Mouse (Mus musculus) adrenal gland, adult (tissue): Measurements from ENCODE around the gene Ispd.
"Not testable (repeated sequence)": the region's sequence is repeated elsewhere in the genome, so short reads cannot be mapped to it uniquely, and the experiment has no call there.

Source experiments
- DNase-seq, 2 experiments: peaks; one replicate each; pipeline ENCODE4 v3.0.0; 2022 to 2023; ENCODE audit warnings: low spot score in 1 of 2; ENCODE audit not compliant: inconsistent age in 2 of 2

The Ispd gene

GRCm38 (mm10) chr12:36381441-36382340 is at the start of gene Ispd, which contains the start of gene D630036H23Rik:
Ispd (plus strand) TSS chr12:36381450.
D630036H23Rik (minus strand) TSS chr12:36382181.
- DNase-seq: peak; percentile 92 to 97

- DNase-seq: no peak
Observed at GRCm38 (mm10) chr12:36332676-36333075, 48.6 kb upstream of the Ispd start.

- DNase-seq: no peak
Observed at GRCm38 (mm10) chr12:36333837-36334281, 47.4 kb upstream of the Ispd start.

GRCm38 (mm10) chr12:36344131-36344530 is 37.1 kb upstream of the Ispd start:
- no peak for DNase-seq

- no peak for DNase-seq
Observed at GRCm38 (mm10) chr12:36360064-36360463, 21.2 kb upstream of the Ispd start.

GRCm38 (mm10) chr12:36360693-36361092 is 20.6 kb upstream of the Ispd start:
- DNase-seq: no peak

GRCm38 (mm10) chr12:36364013-36364412 is 17.2 kb upstream of the Ispd start:
- DNase-seq: no peak

GRCm38 (mm10) chr12:36373237-36373998 is 7.8 kb upstream of the Ispd start:
- DNase-seq: no peak

- DNase-seq: not testable (repeated sequence)
Observed at GRCm38 (mm10) chr12:36376391-36376790, 4.9 kb upstream of the Ispd start.

GRCm38 (mm10) chr12:36380254-36380653 is 996 bp upstream of the Ispd start:
- no peak for DNase-seq

GRCm38 (mm10) chr12:36380806-36381205 is 444 bp upstream of the Ispd start:
- DNase-seq: peak; percentile 6 to 23

GRCm38 (mm10) chr12:36385386-36385785 is 4.1 kb downstream of the Ispd start:
- no peak for DNase-seq

GRCm38 (mm10) chr12:36386991-36387390 is 5.7 kb downstream of the Ispd start:
- DNase-seq: no peak

- no peak for DNase-seq
Observed at GRCm38 (mm10) chr12:36395115-36395514, 13.9 kb downstream of the Ispd start.

- peak; percentile 33 to 62 for DNase-seq
Observed at GRCm38 (mm10) chr12:36423677-36424076, 42.4 kb downstream of the Ispd start.

- no peak for DNase-seq
Observed at GRCm38 (mm10) chr12:36425258-36425657, 44.0 kb downstream of the Ispd start.

- no peak for DNase-seq
Observed at GRCm38 (mm10) chr12:36426163-36427045, 45.2 kb downstream of the Ispd start.

GRCm38 (mm10) chr12:36436956-36437355 is 55.7 kb downstream of the Ispd start:
- DNase-seq: no peak

- no peak for DNase-seq
Observed at GRCm38 (mm10) chr12:36439396-36439795, 58.1 kb downstream of the Ispd start.

GRCm38 (mm10) chr12:36456002-36456401 is 74.8 kb downstream of the Ispd start:
- no peak for DNase-seq

- DNase-seq: no peak
Observed at GRCm38 (mm10) chr12:36457726-36458125, 76.5 kb downstream of the Ispd start.
